In the genomic region with DNA sequence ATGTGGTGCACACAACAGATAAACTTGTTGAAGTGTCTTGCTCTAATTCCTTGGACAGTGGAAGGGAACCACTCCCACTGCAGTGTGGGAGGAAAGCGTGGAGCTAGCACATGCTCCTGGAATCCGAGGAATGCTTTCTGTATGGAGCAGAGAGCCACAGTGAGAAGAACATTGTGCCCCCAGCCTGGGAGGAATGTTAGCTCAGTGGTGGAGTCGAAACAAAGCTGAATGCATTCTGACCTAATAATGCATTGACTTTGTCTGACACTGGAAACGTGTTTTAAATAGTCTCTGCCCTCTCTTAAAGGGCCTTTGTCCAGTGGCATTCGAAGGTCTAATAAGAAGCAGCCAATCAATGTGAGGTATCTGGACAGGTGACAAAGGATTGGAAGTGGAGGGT, we compare ENCODE assay signal across 8 mouse cellular contexts.
DNase-seq lines count a peak whose midpoint lies in the region; TF ChIP-seq lines count a peak whose summit lies in the region.
"Had no signal": no experiment of that assay in that cellular context is flagged by ENCODE, and none has a peak within 500 bp of the region (broad histone marks: within the 10 kb centered on the region; RNA-seq: fewer than 3 reads in every experiment).

No protein-coding gene starts in this region.

- TF ChIP-seq POLR2A in brain, embryonic 14.5 days (IDR thresholded peaks at IDR 0.05; ENCODE audit: borderline replicate concordance, extremely low read depth, insufficient read depth, insufficient read length, poor library complexity, severe bottlenecking), result no peak

- H3K4me1 ChIP-seq in ES-E14 (ENCODE audit: control insufficient read depth in 2 of 2, insufficient read depth in 2 of 2, low read length in 2 of 2, poor library complexity in 1 of 2), result no peaks in the 10 kb centered on the region

- TF ChIP-seq CTCF in brain, embryonic 14.5 days (IDR thresholded peaks at IDR 0.05; ENCODE audit: borderline replicate concordance, extremely low read depth, insufficient read depth, insufficient read length), result no peak

- H3K36me3 ChIP-seq in ES-E14 (ENCODE audit: control insufficient read depth, insufficient read depth, low read length, poor library complexity, severe bottlenecking), result no peaks in the 10 kb centered on the region
- H3K36me3 ChIP-seq: neural tube, embryonic 12.5 days had no signal

- no peak overlapping the region for H3K9ac ChIP-seq in ES-E14 (ENCODE audit: insufficient read depth, low read depth, low read length, poor library complexity, severe bottlenecking)
- H3K9ac ChIP-seq: neural tube, embryonic 12.5 days had no signal

- no peaks in the 10 kb centered on the region for H3K9me3 ChIP-seq in ES-E14 (ENCODE audit: control insufficient read depth, insufficient read depth, low read depth, low read length)
- H3K9me3 ChIP-seq: neural tube, embryonic 12.5 days had no signal

- intact Hi-C loops in left cerebral cortex, postnatal 10 days (cut with DNase I), result no loop called here

- H3K27ac ChIP-seq in ES-E14 (ENCODE audit: insufficient read depth, low read depth, low read length, poor library complexity, severe bottlenecking), result no peak overlapping the region
- H3K27ac ChIP-seq: neural tube, embryonic 12.5 days had no signal

- in situ Hi-C loops in ES-E14 (cut with MboI; ENCODE audit: low sequenced_read_pairs in 2 of 2, unreplicated experiment in 2 of 2), result no loop called here

- no peak overlapping the region for H3K4me3 ChIP-seq in ES-E14 (ENCODE audit: insufficient read depth in 1 of 2, low read depth in 1 of 2, low read length in 2 of 2, poor library complexity in 1 of 2, severe bottlenecking in 1 of 2)
- H3K4me3 ChIP-seq: neural tube, embryonic 12.5 days had no signal

- DNase-seq in ES-E14 (ENCODE audit: low read depth, low spot score), result peak; percentile 12
- DNase-seq in brain, embryonic 14.5 days (ENCODE audit: low read depth), result peak; percentile 40
- DNase-seq in hindlimb bud, embryonic 11.5 days (ENCODE audit: extremely low spot score, low read depth, low spot score), result peak; percentile 12
- DNase-seq in lung, postnatal 25 days (ENCODE audit: low spot score), result peak; percentile 38
- no peak for DNase-seq in layer of hippocampus, postnatal 14 days (ENCODE audit: low spot score in 2 of 2)
- no peak for DNase-seq in left cerebral cortex, postnatal 10 days (ENCODE audit: extremely low spot score in 1 of 2, low spot score in 2 of 2)
- DNase-seq in layer of hippocampus, adult 11-12 months (ENCODE audit: low spot score), result no peak

TF ChIP-seq in ES-E14, 5 proteins besides CTCF, POLR2A, EP300 and RAD21:
- TF ChIP-seq CHD2 (IDR thresholded peaks at IDR 0.05; ENCODE audit: low read depth, low read length), result no peak
- no peak for TF ChIP-seq ZC3H11A (IDR thresholded peaks at IDR 0.05; ENCODE audit: borderline replicate concordance, low read depth, low read length)
- TF ChIP-seq HCFC1 (IDR thresholded peaks at IDR 0.05; ENCODE audit: borderline replicate concordance, insufficient read depth, low read length), result no peak
- no peak for TF ChIP-seq ZNF384 (IDR thresholded peaks at IDR 0.05; ENCODE audit: low read depth, low read length)
- TF ChIP-seq MAFK (IDR thresholded peaks at IDR 0.05; ENCODE audit: insufficient read depth, low read depth, low read length), result no peak

Comparison
In these comparisons a context has a peak if more than half of its experiments do, and no peak if none do; other contexts are left out.
1. DNase-seq: peak in ES-E14 (single experiment), brain, embryonic 14.5 days (single experiment), hindlimb bud, embryonic 11.5 days (single experiment) and lung, postnatal 25 days (single experiment); none in layer of hippocampus, postnatal 14 days (0 of 2), left cerebral cortex, postnatal 10 days (0 of 2) and layer of hippocampus, adult 11-12 months (single experiment).